Mouse (Mus musculus) midbrain, postnatal 0 days (tissue): ENCODE results near the gene Tfe3. TPM values are rescaled to one million over a fixed set of nuclear protein-coding genes. Genes with fewer than 3 reads are reported as not detected.

Experiments
- ATAC-seq: fragments of 200-750 bp; cut with Nextera tagmentation; 2 replicates; pipeline ENCODE4 v1.8.0; 2017; ENCODE audit warnings: moderate number of reproducible peaks, mild to moderate bottlenecking, moderate TSS enrichment, moderate library complexity; ENCODE audit not compliant: low FRiP score
- DNase-seq: peaks from one replicate; pipeline ENCODE4 v3.0.0-alpha.2; 2015; ENCODE audit warnings: low spot score
- H3K27ac ChIP-seq: fragments of 300-500 bp; sonication (generic); 2 replicates; pipeline ENCODE4 v1.5.1; 2014; ENCODE audit warnings: low read depth, mild to moderate bottlenecking, low read length, mixed read lengths
- H3K27me3 ChIP-seq: fragments of 300-500 bp; sonication (generic); 2 replicates; pipeline ENCODE4 v1.6.1; 2014; ENCODE audit warnings: low read length, control low read depth, mixed read lengths; ENCODE audit not compliant: insufficient read depth
- H3K36me3 ChIP-seq: fragments of 300-500 bp; sonication (generic); 2 replicates; pipeline ENCODE4 v1.6.1; 2014; ENCODE audit warnings: low read length, control low read depth, mixed read lengths; ENCODE audit not compliant: insufficient read depth
- H3K4me1 ChIP-seq: fragments of 300-500 bp; sonication (generic); 2 replicates; pipeline ENCODE4 v1.6.1; 2014; ENCODE audit warnings: mild to moderate bottlenecking, control low read depth, antibody characterized with exemption, low read length, mixed read lengths; ENCODE audit not compliant: insufficient read depth
- H3K4me2 ChIP-seq: fragments of 300-500 bp; sonication (generic); 2 replicates; pipeline ENCODE4 v1.6.1; 2014; ENCODE audit warnings: low read depth, mild to moderate bottlenecking, low read length, mixed read lengths; ENCODE audit not compliant: poor library complexity, severe bottlenecking
- H3K4me3 ChIP-seq: fragments of 300-500 bp; sonication (generic); 2 replicates; pipeline ENCODE4 v1.5.1; 2014; ENCODE audit warnings: low read depth, mild to moderate bottlenecking, low read length, moderate library complexity
- H3K9ac ChIP-seq: fragments of 300-500 bp; sonication (generic); replicated peaks from 2 replicates; pipeline ENCODE4 v1.6.1; 2014; ENCODE audit warnings: mild to moderate bottlenecking, low read length, moderate library complexity, mixed read lengths; ENCODE audit not compliant: poor library complexity, severe bottlenecking
- H3K9me3 ChIP-seq: fragments of 300-500 bp; sonication (generic); 2 replicates; pipeline ENCODE4 v1.6.1; 2016; ENCODE audit warnings: low read length, control low read depth
- CTCF ChIP-seq: IDR thresholded peaks from 2 replicates; pipeline ENCODE4 v1.5.1; 2016; ENCODE audit warnings: antibody characterized with exemption, mild to moderate bottlenecking
- WGBS: fragments of 180-500 bp; shearing (Covaris S2); extraction: QIAGEN DNeasy Blood & Tissue Kit; methylation state at CpG from one replicate; pipeline ENCODE4 v1.1.7; 2014; 5-methylcytosine and 5-hydroxymethylcytosine counted together
- polyA plus RNA-seq: library from polyadenylated mRNA; unstranded; fragments of >200 nt; fragmentation: Nextera tagmentation; extraction: Ambion mirVana; gene quantifications from 2 replicates; pipeline ENCODE4 v1.2.1, GENCODE M21; 2015
- total RNA-seq: library from RNA; depleted of rRNA; stranded (reverse); fragments of >200 nt; gene quantifications from 2 replicates; pipeline ENCODE4 v1.2.3, GENCODE M21; 2014

Tfe3 gene
- total and polyA plus RNA-seq, 2 experiments from 2014 or later: 21.0 TPM

DNA sequence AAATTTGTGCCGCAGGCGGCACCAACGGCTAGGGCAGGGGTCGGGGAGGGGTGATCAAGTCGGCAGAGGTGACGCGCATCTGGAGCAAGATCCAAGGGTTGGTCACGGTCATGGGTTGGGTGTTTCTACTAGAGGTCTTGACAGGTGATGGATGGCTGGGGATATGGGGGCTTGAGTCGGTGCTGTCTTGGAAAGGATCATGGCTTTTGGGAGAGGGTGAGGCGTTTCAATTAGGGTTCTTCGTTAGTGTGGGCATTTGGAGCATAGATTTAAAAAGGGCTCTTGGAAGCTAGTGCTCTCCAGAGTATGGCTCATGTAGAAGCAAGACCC, 40.1 kb upstream of the Tfe3 start:
- no peak for TF ChIP-seq CTCF
- WGBS: 27% methylated on average over 11 of the region's 11 CpGs
- H3K4me2 ChIP-seq: peak overlapping the region; percentile 61

DNA sequence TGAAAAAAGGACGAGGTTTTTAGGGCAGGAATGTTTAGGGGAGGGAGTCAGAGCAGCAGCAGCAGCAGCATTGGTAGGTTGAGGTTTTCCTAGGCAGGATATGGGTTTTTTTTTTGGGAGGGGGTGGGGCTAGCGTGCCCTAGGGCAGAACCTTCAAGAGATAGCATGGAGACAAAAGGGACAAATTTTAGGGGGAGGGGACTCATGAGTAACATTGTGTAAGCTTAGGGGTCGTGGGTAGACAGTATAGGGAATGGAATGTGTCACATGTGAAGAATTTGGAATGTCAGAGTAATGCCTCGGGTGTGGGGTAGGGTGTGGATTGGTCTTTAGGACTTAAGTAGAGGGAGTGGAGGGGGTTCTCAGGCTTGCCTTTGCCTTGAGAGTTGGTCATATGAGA, 39.7 kb upstream of the Tfe3 start:
- DNase-seq (no peak), ATAC-seq (no peak)
- TF ChIP-seq CTCF: no peak
- H3K36me3 ChIP-seq: 0 out of 2 replicates have a peak, but pooled peaks cover 3% of the 10 kb centered on the region
- WGBS: 39% methylated on average over 4 of the region's 4 CpGs
- H3K4me3 ChIP-seq: peak overlapping the region; percentile 48
- 0 out of 2 replicates have a peak overlapping the region, but pooled peaks have one; percentile 50 for H3K9ac ChIP-seq
- no peaks in the 10 kb centered on the region for H3K27me3 ChIP-seq
- no peak overlapping the region for H3K27ac ChIP-seq
- no peaks in the 10 kb centered on the region for H3K4me1 ChIP-seq
- H3K9me3 ChIP-seq: no peaks in the 10 kb centered on the region
- H3K4me2 ChIP-seq: peak overlapping the region; percentile 61

More for the DNA sequence above, 40.1 kb upstream of the Tfe3 start:
- Histone ChIP-seq H3K4me3 (peak overlapping the region; percentile 48), H3K27me3 (no peaks in the 10 kb centered on the region), H3K36me3 (0 out of 2 replicates have a peak, but pooled peaks cover 3% of the 10 kb centered on the region), H3K27ac (peak overlapping the region; percentile 73), H3K9me3 (no peaks in the 10 kb centered on the region), H3K4me1 (no peaks in the 10 kb centered on the region), H3K9ac (peak overlapping the region; percentile 50)
- ATAC-seq (no peak; the same call in 1 of the 2 replicates), DNase-seq (no peak)

DNA sequence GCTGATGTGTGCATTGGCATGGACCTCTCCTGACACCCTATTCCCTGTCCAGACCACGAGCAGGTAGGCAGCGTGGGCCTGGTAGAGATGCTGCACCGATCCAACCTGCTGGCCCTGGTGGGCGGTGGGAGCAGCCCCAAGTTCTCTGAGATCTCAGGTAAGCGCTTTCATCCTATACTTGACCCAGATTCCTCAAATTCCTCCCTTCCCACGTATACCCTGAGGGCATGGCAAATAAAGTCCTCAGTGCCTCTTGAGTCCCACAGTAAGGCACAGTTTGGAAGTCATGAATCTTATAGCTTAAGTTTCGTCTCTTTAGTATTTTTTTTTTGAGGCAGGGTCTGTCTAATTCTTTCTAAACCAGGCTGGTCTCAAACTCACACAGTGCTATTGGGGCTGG, 38.2 kb upstream of the Tfe3 start:
- TF ChIP-seq CTCF: no peak
- Histone ChIP-seq H3K4me1 (no peaks in the 10 kb centered on the region), H3K4me3 (no peak overlapping the region), H3K36me3 (0 out of 2 replicates have a peak, but pooled peaks cover 3% of the 10 kb centered on the region), H3K27me3 (no peaks in the 10 kb centered on the region), H3K27ac (no peak overlapping the region), H3K9me3 (no peaks in the 10 kb centered on the region), H3K9ac (no peak overlapping the region), H3K4me2 (no peak overlapping the region)
- no peak for ATAC-seq
- WGBS: 87% methylated on average over 6 of the region's 7 CpGs
- no peak for DNase-seq

DNA sequence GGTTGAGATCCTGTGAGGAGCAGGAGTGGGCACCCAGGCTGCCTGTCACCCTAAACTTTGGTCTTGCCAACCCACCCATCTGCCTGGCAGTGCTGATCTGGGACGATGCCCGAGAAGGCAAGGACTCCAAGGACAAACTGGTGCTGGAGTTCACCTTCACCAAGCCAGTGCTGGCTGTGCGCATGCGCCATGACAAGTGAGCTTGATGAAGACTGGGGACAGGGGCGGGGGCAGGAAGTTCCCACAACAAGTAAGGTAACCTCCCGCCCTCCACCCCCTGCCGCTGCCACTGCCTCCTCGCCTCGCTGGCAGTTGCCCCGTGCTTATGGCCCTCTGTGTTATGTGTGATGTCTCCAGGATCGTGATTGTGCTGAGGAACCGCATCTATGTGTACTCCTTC, 36.5 kb upstream of the Tfe3 start:
- ATAC-seq (no peak), DNase-seq (no peak)
- TF ChIP-seq CTCF: no peak
- no peaks in the 10 kb centered on the region for H3K4me1 ChIP-seq
- no peaks in the 10 kb centered on the region for H3K27me3 ChIP-seq
- no peak overlapping the region for H3K4me2 ChIP-seq
- no peak overlapping the region for H3K4me3 ChIP-seq
- no peak overlapping the region for H3K27ac ChIP-seq
- WGBS: 84% methylated on average over 12 of the region's 12 CpGs
- no peak overlapping the region for H3K9ac ChIP-seq
- no peaks in the 10 kb centered on the region for H3K9me3 ChIP-seq
- 0 out of 2 replicates have a peak, but pooled peaks cover 3% of the 10 kb centered on the region for H3K36me3 ChIP-seq

DNA sequence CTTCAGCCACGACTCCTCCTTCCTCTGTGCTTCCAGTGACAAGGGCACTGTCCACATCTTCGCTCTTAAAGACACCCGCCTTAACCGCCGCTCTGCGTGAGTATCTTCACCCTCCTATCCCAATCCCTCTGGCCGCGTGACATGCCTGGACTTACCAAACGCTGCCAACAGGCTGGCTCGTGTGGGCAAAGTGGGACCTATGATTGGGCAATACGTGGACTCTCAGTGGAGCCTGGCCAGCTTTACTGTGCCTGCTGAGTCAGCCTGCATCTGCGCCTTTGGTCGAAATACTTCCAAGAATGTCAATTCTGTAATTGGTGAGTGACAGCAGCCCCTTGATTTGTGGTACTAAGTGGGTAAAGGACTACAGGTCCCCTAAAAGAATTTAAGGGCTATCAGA, 35.2 kb upstream of the Tfe3 start:
- Histone ChIP-seq H3K36me3 (0 out of 2 replicates have a peak, but pooled peaks cover 3% of the 10 kb centered on the region), H3K4me3 (no peak overlapping the region), H3K4me1 (no peaks in the 10 kb centered on the region), H3K9me3 (no peaks in the 10 kb centered on the region), H3K4me2 (no peak overlapping the region), H3K9ac (no peak overlapping the region), H3K27me3 (no peaks in the 10 kb centered on the region), H3K27ac (0 out of 2 replicates have a peak overlapping the region, but pooled peaks have one; percentile 12)
- ATAC-seq: no peak
- WGBS: 97% methylated on average over 13 of the region's 13 CpGs
- no peak for DNase-seq
- TF ChIP-seq CTCF: no peak

DNA sequence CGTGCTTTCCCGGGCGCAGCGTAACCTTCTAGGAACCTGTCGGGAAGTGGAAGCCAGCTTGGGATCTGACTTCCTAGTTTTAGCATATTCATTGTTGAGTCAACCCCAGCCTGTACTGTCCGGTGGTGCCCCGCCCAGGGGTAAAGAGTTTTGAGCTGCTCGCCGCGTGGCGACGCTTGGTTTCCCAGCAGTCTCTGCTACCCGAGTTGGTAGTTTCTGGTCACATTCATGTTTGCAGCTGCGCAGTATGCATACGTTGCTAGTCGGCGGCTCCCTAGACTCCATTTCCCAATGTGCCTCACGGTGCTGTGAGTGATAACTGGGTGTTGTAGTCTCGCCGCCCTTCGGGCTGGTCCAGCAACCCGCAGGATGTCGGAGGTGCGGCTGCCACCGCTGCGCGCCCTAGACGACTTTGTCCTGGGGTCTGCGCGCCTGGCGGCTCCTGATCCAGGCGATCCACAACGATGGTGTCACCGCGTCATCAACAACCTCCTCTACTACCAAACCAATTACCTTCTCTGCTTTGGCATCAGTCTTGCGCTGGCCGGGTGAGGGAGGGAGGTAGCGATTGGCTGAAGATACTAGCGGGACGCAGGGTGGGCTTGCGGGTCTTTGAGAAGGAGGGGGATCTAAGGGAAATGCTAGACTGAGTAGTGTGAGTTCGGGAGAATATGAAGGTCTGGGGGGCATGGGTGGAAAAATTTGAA, 34.0 kb upstream of the Tfe3 start, which contains the start of gene Praf2:
Gene Praf2 (plus strand): TSS at position 225 of the 707 bp plus-strand sequence.
- 16% methylated on average over 42 of the region's 42 CpGs for WGBS
- Histone ChIP-seq H3K9me3 (no peaks in the 10 kb centered on the region), H3K4me1 (no peaks in the 10 kb centered on the region), H3K9ac (peak within 1 kb of the TSS; percentile 52), H3K4me3 (peak within 1 kb of the TSS; percentile 39), H3K27ac (peak within 1 kb of the TSS; percentile 62), H3K4me2 (peak within 1 kb of the TSS; percentile 48), H3K27me3 (no peaks in the 10 kb centered on the region), H3K36me3 (0 out of 2 replicates have a peak, but pooled peaks cover 3% of the 10 kb centered on the region)
- ATAC-seq (peak; percentile 92), DNase-seq (peak; percentile 93)
- peak; percentile 19; the same call in 1 of the 2 replicates for TF ChIP-seq CTCF
